Mouse (Mus musculus): ENCODE results near the gene Vpreb2. TPM values are rescaled to one million over a fixed set of nuclear protein-coding genes. Genes with fewer than 3 reads are reported as not detected.
"Not testable (repeated sequence)": the region's sequence is repeated elsewhere in the genome, so short reads cannot be mapped to it uniquely, and the experiment has no call there.

Gene Vpreb2
- polyA plus RNA-seq, 1 experiment from 2014 or later: not detected

DNA sequence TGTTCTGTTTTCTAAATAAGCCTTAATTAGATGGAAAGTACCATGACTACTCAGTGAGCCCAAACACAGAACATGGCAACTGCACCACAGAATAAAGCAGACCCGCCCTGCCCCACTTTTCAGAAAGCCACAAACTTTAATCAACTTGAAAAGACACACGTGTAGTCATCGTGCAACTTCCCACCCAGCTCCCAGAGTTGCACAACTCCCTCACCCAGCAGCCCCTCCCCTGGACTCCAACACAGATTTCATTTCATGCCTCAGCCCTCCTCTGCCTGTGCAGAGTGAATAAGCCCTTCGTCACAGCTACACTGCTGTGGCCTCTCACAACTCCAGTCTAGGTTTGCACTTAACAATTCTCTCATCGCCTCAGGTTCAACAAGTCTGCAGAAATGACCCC, 24.4 kb downstream of the Vpreb2 start:
- no peaks in the 10 kb centered on the region for H3K4me1 ChIP-seq (ENCODE audit: control insufficient read depth, insufficient read depth, low read length)
- H3K9me3 ChIP-seq (ENCODE audit: control insufficient read depth, low read length): no peaks in the 10 kb centered on the region
- no peak overlapping the region for H3K27ac ChIP-seq (replicated peaks; ENCODE audit: low read depth, low read length)
- 86% methylated on average over 5 of the region's 5 CpGs for WGBS
- no peak overlapping the region for H3K4me2 ChIP-seq (ENCODE audit: low read depth, severe bottlenecking)
- no peak overlapping the region for H3K9ac ChIP-seq (ENCODE audit: low read length)
- no peak for ATAC-seq (ENCODE audit: insufficient number of reproducible peaks, low FRiP score, low TSS enrichment, low read depth)
- H3K4me3 ChIP-seq (ENCODE audit: low read depth, low read length): no peak overlapping the region
- DNase-seq (ENCODE audit: low spot score): no peak
- no peaks in the 10 kb centered on the region for H3K27me3 ChIP-seq (ENCODE audit: control insufficient read depth, insufficient read depth, low read length)
- H3K36me3 ChIP-seq (ENCODE audit: control insufficient read depth, insufficient read depth, low read length): no peaks in the 10 kb centered on the region

DNA sequence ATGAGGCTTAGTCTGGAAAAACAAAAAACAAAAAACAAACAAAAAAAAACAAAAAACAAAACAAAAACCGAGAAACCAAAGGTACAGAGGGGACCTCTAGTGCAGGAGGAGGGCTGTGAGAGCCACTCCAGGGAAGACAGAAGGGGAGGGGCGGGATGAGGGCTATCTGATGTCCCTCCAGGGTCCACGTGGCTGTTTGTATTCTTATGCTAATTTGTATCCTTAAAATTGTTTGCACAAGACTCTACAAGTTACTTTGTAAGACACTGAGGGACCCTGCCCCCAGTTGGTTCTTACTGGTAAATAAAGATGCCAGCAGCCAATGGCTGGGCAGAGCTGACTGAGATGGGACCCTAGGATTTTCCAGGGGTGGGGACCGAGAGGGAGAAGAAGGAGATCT, 26.9 kb downstream of the Vpreb2 start:
- Histone ChIP-seq H3K4me1 (ENCODE audit: control insufficient read depth, insufficient read depth, low read length) (no peaks in the 10 kb centered on the region), H3K9me3 (ENCODE audit: control insufficient read depth, low read length) (no peaks in the 10 kb centered on the region), H3K9ac (ENCODE audit: low read length) (no peak overlapping the region), H3K27me3 (ENCODE audit: control insufficient read depth, insufficient read depth, low read length) (no peaks in the 10 kb centered on the region), H3K36me3 (ENCODE audit: control insufficient read depth, insufficient read depth, low read length) (no peaks in the 10 kb centered on the region), H3K4me3 (ENCODE audit: low read depth, low read length) (no peak overlapping the region), H3K4me2 (ENCODE audit: low read depth, severe bottlenecking) (no peak overlapping the region), H3K27ac (replicated peaks; ENCODE audit: low read depth, low read length) (no peak overlapping the region)
- ATAC-seq (ENCODE audit: insufficient number of reproducible peaks, low FRiP score, low TSS enrichment, low read depth) (no peak), DNase-seq (ENCODE audit: low spot score) (no peak)
- 55% methylated on average over 4 of the region's 4 CpGs for WGBS

DNA sequence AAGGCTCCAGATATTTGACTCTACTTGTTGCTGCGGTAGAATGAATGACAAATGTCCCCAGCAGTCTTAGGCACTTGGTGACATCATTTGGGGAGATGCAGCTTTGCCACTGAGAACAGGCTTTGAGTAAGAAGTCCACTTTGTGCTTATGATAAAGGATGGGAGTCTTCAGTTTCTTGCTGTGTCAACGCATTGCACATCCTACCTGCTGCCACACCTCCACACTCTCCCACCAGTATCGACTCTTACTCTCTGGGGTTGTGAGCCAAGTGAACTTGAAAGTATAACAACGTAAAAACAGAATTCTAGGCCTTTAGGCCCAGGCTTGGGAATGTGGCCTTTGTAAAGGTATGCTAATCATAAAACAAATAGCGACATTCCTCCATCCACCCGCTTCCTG, 30.9 kb downstream of the Vpreb2 start:
- Histone ChIP-seq H3K9ac (ENCODE audit: low read length) (no peak overlapping the region), H3K4me3 (ENCODE audit: low read depth, low read length) (no peak overlapping the region), H3K4me1 (ENCODE audit: control insufficient read depth, insufficient read depth, low read length) (no peaks in the 10 kb centered on the region), H3K27me3 (ENCODE audit: control insufficient read depth, insufficient read depth, low read length) (no peaks in the 10 kb centered on the region), H3K27ac (replicated peaks; ENCODE audit: low read depth, low read length) (no peak overlapping the region), H3K9me3 (ENCODE audit: control insufficient read depth, low read length) (no peaks in the 10 kb centered on the region), H3K4me2 (ENCODE audit: low read depth, severe bottlenecking) (no peak overlapping the region), H3K36me3 (ENCODE audit: control insufficient read depth, insufficient read depth, low read length) (no peaks in the 10 kb centered on the region)
- DNase-seq (ENCODE audit: low spot score): no peak
- whole genome bisulfite sequencing: 74% methylated on average over 6 of the region's 6 CpGs
- ATAC-seq (ENCODE audit: insufficient number of reproducible peaks, low FRiP score, low TSS enrichment, low read depth): no peak

DNA sequence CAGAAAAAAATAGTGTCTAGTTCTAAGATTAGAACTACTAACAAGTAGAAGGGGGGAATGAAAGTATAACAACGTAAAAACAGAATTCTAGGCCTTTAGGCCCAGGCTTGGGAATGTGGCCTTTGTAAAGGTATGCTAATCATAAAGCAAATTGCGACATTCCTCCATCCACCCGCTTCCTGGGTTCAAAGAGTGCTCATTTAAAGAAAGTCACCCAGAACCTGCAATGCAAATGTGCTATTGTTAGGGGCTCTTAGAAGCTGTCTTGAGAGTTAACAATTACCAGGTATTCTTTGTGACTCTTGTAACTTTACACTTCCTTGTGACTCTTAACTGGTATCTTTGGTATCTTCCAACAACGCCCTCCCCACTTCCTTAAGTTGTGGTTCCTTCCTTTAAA, 36.3 kb downstream of the Vpreb2 start:
- not testable (repeated sequence) for H3K4me1 ChIP-seq (ENCODE audit: control insufficient read depth, insufficient read depth, low read length)

DNA sequence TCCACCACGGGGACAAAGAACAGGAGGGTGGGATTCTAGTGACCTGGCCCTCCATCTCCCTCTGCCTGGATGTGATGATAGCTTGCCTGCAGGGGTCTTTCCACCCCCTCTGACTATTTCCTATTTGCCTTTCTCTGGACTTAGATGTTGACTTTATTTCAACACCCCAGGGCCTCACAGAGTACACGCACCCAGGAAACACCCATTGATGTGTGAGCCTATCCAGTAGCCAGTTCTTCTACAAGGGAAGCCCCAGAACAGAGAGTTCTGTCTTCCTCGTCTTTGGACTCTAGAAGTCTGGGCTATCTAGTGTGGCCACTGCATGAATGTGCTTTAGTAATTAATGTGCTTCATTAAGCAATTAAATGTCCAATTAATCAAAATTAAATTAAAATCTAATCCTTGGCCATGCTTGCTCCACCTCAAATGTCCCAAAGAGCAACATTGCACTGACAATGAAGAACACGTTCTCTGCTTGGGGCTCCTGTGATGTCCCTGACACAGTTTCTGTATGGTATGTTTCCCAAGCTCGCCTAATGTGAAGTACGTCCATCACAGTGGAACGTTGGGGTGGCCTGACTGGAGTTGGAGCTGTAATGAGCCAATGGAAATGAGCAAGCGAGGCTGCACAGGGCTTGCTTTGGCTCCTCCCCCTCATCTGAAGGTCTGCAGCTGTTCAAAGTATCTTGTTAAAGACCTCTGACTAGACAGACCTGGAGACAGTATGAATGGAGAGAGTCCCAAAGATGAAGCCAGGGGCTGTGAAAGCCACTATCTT, 42.7 kb downstream of the Vpreb2 start:
- H3K36me3 ChIP-seq (ENCODE audit: control insufficient read depth, insufficient read depth, low read length): no peaks in the 10 kb centered on the region
- ATAC-seq (ENCODE audit: insufficient number of reproducible peaks, low FRiP score, low TSS enrichment, low read depth) (no peak), DNase-seq (ENCODE audit: low spot score) (no peak)
- no peak overlapping the region for H3K4me2 ChIP-seq (ENCODE audit: low read depth, severe bottlenecking)
- no peak overlapping the region for H3K9ac ChIP-seq (ENCODE audit: low read length)
- no peaks in the 10 kb centered on the region for H3K4me1 ChIP-seq (ENCODE audit: control insufficient read depth, insufficient read depth, low read length)
- 74% methylated on average over 8 of the region's 8 CpGs for WGBS
- no peak overlapping the region for H3K4me3 ChIP-seq (ENCODE audit: low read depth, low read length)
- no peaks in the 10 kb centered on the region for H3K9me3 ChIP-seq (ENCODE audit: control insufficient read depth, low read length)
- H3K27ac ChIP-seq (replicated peaks; ENCODE audit: low read depth, low read length): no peak overlapping the region
- H3K27me3 ChIP-seq (ENCODE audit: control insufficient read depth, insufficient read depth, low read length): no peaks in the 10 kb centered on the region

More for the DNA sequence above, 36.3 kb downstream of the Vpreb2 start:
- not testable (repeated sequence) for H3K4me2 ChIP-seq (ENCODE audit: low read depth, severe bottlenecking); H3K4me3 ChIP-seq (ENCODE audit: low read depth, low read length); H3K9me3 ChIP-seq (ENCODE audit: control insufficient read depth, low read length); ATAC-seq (ENCODE audit: insufficient number of reproducible peaks, low FRiP score, low TSS enrichment, low read depth); H3K27me3 ChIP-seq (ENCODE audit: control insufficient read depth, insufficient read depth, low read length); H3K9ac ChIP-seq (ENCODE audit: low read length); DNase-seq (ENCODE audit: low spot score); H3K27ac ChIP-seq (replicated peaks; ENCODE audit: low read depth, low read length); H3K36me3 ChIP-seq (ENCODE audit: control insufficient read depth, insufficient read depth, low read length)
- WGBS: 65% methylated on average over 4 of the region's 4 CpGs

DNA sequence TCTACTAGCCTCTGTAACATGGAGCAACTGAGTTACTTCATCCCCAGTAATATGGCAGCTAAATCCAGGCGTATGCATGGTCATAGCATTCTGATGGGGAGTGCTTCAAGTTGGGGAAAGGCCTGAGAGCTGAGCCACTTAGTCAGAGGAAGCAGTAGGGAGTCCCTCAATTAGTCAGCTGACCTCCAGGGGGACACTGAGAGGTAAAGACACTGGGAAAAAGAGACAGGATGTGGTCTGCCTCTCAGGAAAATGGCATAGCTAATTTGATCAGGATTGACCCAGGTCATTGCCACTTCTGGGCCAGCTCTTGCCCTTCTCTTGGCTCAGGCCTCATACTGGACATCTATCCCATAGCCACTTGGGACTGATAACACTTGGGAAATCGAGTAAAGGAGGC, 47.1 kb downstream of the Vpreb2 start:
- Histone ChIP-seq H3K4me1 (ENCODE audit: control insufficient read depth, insufficient read depth, low read length) (no peaks in the 10 kb centered on the region), H3K27ac (replicated peaks; ENCODE audit: low read depth, low read length) (no peak overlapping the region), H3K27me3 (ENCODE audit: control insufficient read depth, insufficient read depth, low read length) (no peaks in the 10 kb centered on the region), H3K9me3 (ENCODE audit: control insufficient read depth, low read length) (no peaks in the 10 kb centered on the region), H3K36me3 (ENCODE audit: control insufficient read depth, insufficient read depth, low read length) (no peaks in the 10 kb centered on the region), H3K4me2 (ENCODE audit: low read depth, severe bottlenecking) (no peak overlapping the region), H3K4me3 (ENCODE audit: low read depth, low read length) (no peak overlapping the region), H3K9ac (ENCODE audit: low read length) (no peak overlapping the region)
- no peak for DNase-seq (ENCODE audit: low spot score)
- ATAC-seq (ENCODE audit: insufficient number of reproducible peaks, low FRiP score, low TSS enrichment, low read depth): no peak
- WGBS: 68% methylated on average over 2 of the region's 2 CpGs

Other genes with a start within 250 kb of the Vpreb2 start
- gene Med15, start 247.5 kb upstream of the Vpreb2 start, polyA plus RNA-seq (2014; fragmentation: Nextera tagmentation; extraction: Ambion mirVana): 42.2 and 45.5 TPM in 2 replicates
- 68.2 and 68.7 TPM in 2 replicates for gene Klhl22, start 220.8 kb upstream of the Vpreb2 start, polyA plus RNA-seq (2014; fragmentation: Nextera tagmentation; extraction: Ambion mirVana)
- gene Scarf2, start 183.1 kb upstream of the Vpreb2 start, polyA plus RNA-seq (2014; fragmentation: Nextera tagmentation; extraction: Ambion mirVana): 23.4 and 26.4 TPM in 2 replicates
- 0.73 and 0.77 TPM in 2 replicates for gene B830017H08Rik, start 147.3 kb upstream of the Vpreb2 start, polyA plus RNA-seq (2014; fragmentation: Nextera tagmentation; extraction: Ambion mirVana)
- gene Car15, start 142.1 kb upstream of the Vpreb2 start, polyA plus RNA-seq (2014; fragmentation: Nextera tagmentation; extraction: Ambion mirVana): 3.0 and 3.2 TPM in 2 replicates
- gene Gm20518, start 88.8 kb upstream of the Vpreb2 start, polyA plus RNA-seq (2014; fragmentation: Nextera tagmentation; extraction: Ambion mirVana): 0.48 TPM in 1 of 2 replicates, not detected in the other
- not detected in 2 replicates for gene Tssk1, start 86.2 kb upstream of the Vpreb2 start, polyA plus RNA-seq (2014; fragmentation: Nextera tagmentation; extraction: Ambion mirVana)
- gene Dgcr2, start 81.9 kb upstream of the Vpreb2 start, polyA plus RNA-seq (2014; fragmentation: Nextera tagmentation; extraction: Ambion mirVana): 92.5 and 94.0 TPM in 2 replicates
- not detected in 2 replicates for gene Tssk2, start 81.8 kb upstream of the Vpreb2 start, polyA plus RNA-seq (2014; fragmentation: Nextera tagmentation; extraction: Ambion mirVana)
- gene Ess2, start 69.1 kb upstream of the Vpreb2 start, polyA plus RNA-seq (2014; fragmentation: Nextera tagmentation; extraction: Ambion mirVana): 42.2 and 50.2 TPM in 2 replicates
- gene Gsc2, start 65.4 kb upstream of the Vpreb2 start, polyA plus RNA-seq (2014; fragmentation: Nextera tagmentation; extraction: Ambion mirVana): not detected in 2 replicates
- 74.4 and 74.5 TPM in 2 replicates for gene Slc25a1, start 52.2 kb upstream of the Vpreb2 start, polyA plus RNA-seq (2014; fragmentation: Nextera tagmentation; extraction: Ambion mirVana)
- 130 and 135 TPM in 2 replicates for gene Dgcr6, start 72.4 kb downstream of the Vpreb2 start, polyA plus RNA-seq (2014; fragmentation: Nextera tagmentation; extraction: Ambion mirVana)
- gene Prodh, start 109.8 kb downstream of the Vpreb2 start, polyA plus RNA-seq (2014; fragmentation: Nextera tagmentation; extraction: Ambion mirVana): 15.0 and 15.9 TPM in 2 replicates
- 4.5 and 7.4 TPM in 2 replicates for gene Rtn4r, start 147.2 kb downstream of the Vpreb2 start, polyA plus RNA-seq (2014; fragmentation: Nextera tagmentation; extraction: Ambion mirVana)
- not detected in 2 replicates for gene Ccdc188, start 237.5 kb downstream of the Vpreb2 start, polyA plus RNA-seq (2014; fragmentation: Nextera tagmentation; extraction: Ambion mirVana)

All from limb, embryonic 11.5 days (tissue).